Mouse (Mus musculus) heart, postnatal 0 days (tissue): ENCODE results near the gene Foxj1. TPM values are rescaled to one million over a fixed set of nuclear protein-coding genes. Genes with fewer than 3 reads are reported as not detected.

Experiments used
- ATAC-seq: fragments of 200-750 bp; cut with Nextera tagmentation; 2 replicates; pipeline ENCODE4 v1.8.0; 2017; ENCODE audit warnings: low read depth, moderate number of reproducible peaks, moderate library complexity; ENCODE audit not compliant: insufficient read depth
- DNase-seq: peaks from one replicate; pipeline ENCODE4 v3.0.0-alpha.2; 2016; ENCODE audit warnings: low spot score
- H3K27ac ChIP-seq: fragments of 300-500 bp; sonication (generic); 2 replicates; pipeline ENCODE4 v1.5.1; 2014; ENCODE audit warnings: low read depth, mild to moderate bottlenecking
- H3K27me3 ChIP-seq: fragments of 300-500 bp; sonication (generic); 2 replicates; pipeline ENCODE4 v1.6.1; 2014; ENCODE audit warnings: low read length, mixed read lengths; ENCODE audit not compliant: control insufficient read depth, insufficient read depth
- H3K36me3 ChIP-seq: fragments of 300-500 bp; sonication (generic); replicated peaks from 2 replicates; pipeline ENCODE4 v1.6.1; 2014; ENCODE audit warnings: low read length, mixed read lengths; ENCODE audit not compliant: control insufficient read depth, insufficient read depth
- H3K4me1 ChIP-seq: fragments of 300-500 bp; sonication (generic); 2 replicates; pipeline ENCODE4 v1.6.1; 2014; ENCODE audit warnings: antibody characterized with exemption; ENCODE audit not compliant: control insufficient read depth, insufficient read depth
- H3K4me2 ChIP-seq: fragments of 300-500 bp; sonication (generic); 2 replicates; pipeline ENCODE4 v1.6.1; 2014; ENCODE audit warnings: low read depth, mild to moderate bottlenecking, low read length, moderate library complexity
- H3K4me3 ChIP-seq: fragments of 300-500 bp; sonication (generic); 2 replicates; pipeline ENCODE4 v1.5.1; 2014; ENCODE audit warnings: low read depth, low read length
- H3K9ac ChIP-seq: fragments of 300-500 bp; sonication (generic); replicated peaks from 2 replicates; pipeline ENCODE4 v1.6.1; 2014; ENCODE audit warnings: low read depth, low read length, mixed read lengths
- H3K9me3 ChIP-seq: fragments of 300-500 bp; sonication (generic); replicated peaks from 2 replicates; pipeline ENCODE4 v1.6.1; 2016; ENCODE audit warnings: low read length; ENCODE audit not compliant: control insufficient read depth
- CTCF ChIP-seq: IDR thresholded peaks from 2 replicates; pipeline ENCODE4 v1.5.1; 2016; ENCODE audit warnings: antibody characterized with exemption, control low read depth, low read depth
- EP300 ChIP-seq: IDR thresholded peaks from 2 replicates; pipeline ENCODE4 v1.6.1; 2016; ENCODE audit warnings: antibody characterized with exemption, low read depth
- WGBS: fragments of 180-500 bp; shearing (Covaris S2); extraction: QIAGEN DNeasy Blood & Tissue Kit; methylation state at CpG from one replicate; pipeline ENCODE4 v1.1.7; 2014; 5-methylcytosine and 5-hydroxymethylcytosine counted together
- polyA plus RNA-seq: library from polyadenylated mRNA; unstranded; fragments of >200 nt; fragmentation: Nextera tagmentation; extraction: Ambion mirVana; gene quantifications from 2 replicates; pipeline ENCODE4 v1.2.1, GENCODE M21; 2015
- total RNA-seq: library from RNA; depleted of rRNA; stranded (reverse); fragments of >200 nt; gene quantifications from 2 replicates; pipeline ENCODE4 v1.2.3, GENCODE M21; 2014; ENCODE audit warnings: low replicate concordance

The Foxj1 gene
- total and polyA plus RNA-seq, 2 experiments from 2014 or later, result 0.04 TPM; not detected in 1

GRCm38 (mm10) chr11:116333526-116334416 is 1.4 kb downstream of the Foxj1 start:
- ATAC-seq (no peak), DNase-seq (no peak)
- Histone ChIP-seq H3K9ac (no peak overlapping the region), H3K4me2 (peak overlapping the region; percentile 97), H3K4me3 (peak overlapping the region; percentile 62), H3K4me1 (0 out of 2 replicates have a peak, but pooled peaks cover 3% of the 10 kb centered on the region), H3K9me3 (no peaks in the 10 kb centered on the region), H3K36me3 (no peaks in the 10 kb centered on the region), H3K27ac (no peak overlapping the region), H3K27me3 (peaks cover 30% of the 10 kb centered on the region)
- no peak for TF ChIP-seq CTCF
- TF ChIP-seq EP300, result no peak
- 31% methylated on average over 29 of the region's 31 CpGs for WGBS

GRCm38 (mm10) chr11:116332983-116333270 is 2.3 kb downstream of the Foxj1 start:
- Histone ChIP-seq H3K4me1 (0 out of 2 replicates have a peak, but pooled peaks cover 3% of the 10 kb centered on the region), H3K9ac (no peak overlapping the region), H3K4me3 (no peak overlapping the region), H3K4me2 (no peak overlapping the region), H3K9me3 (no peaks in the 10 kb centered on the region), H3K27me3 (peaks cover 30% of the 10 kb centered on the region), H3K27ac (no peak overlapping the region), H3K36me3 (no peaks in the 10 kb centered on the region)
- ATAC-seq, result no peak
- DNase-seq, result no peak
- 88% methylated on average over 3 of the region's 3 CpGs for WGBS
- TF ChIP-seq EP300 (no peak), CTCF (no peak)

- ATAC-seq (no peak), DNase-seq (no peak)
- TF ChIP-seq EP300 (no peak), CTCF (no peak)
- Histone ChIP-seq H3K4me1 (0 out of 2 replicates have a peak, but pooled peaks cover 3% of the 10 kb centered on the region), H3K36me3 (no peaks in the 10 kb centered on the region), H3K9me3 (no peaks in the 10 kb centered on the region), H3K4me2 (no peak overlapping the region), H3K27ac (no peak overlapping the region), H3K4me3 (no peak overlapping the region), H3K9ac (no peak overlapping the region), H3K27me3 (peaks cover 30% of the 10 kb centered on the region)
- WGBS, result 55% methylated on average over 19 of the region's 19 CpGs
These were observed 2.8 kb downstream of the Foxj1 start for GRCm38 (mm10) chr11:116332232-116332982.

GRCm38 (mm10) chr11:116330211-116330518 is 5.0 kb downstream of the Foxj1 start:
- TF ChIP-seq CTCF (no peak), EP300 (no peak)
- H3K9ac ChIP-seq, result no peak overlapping the region

GRCm38 (mm10) chr11:116329314-116330210 is 5.6 kb downstream of the Foxj1 start:
- Histone ChIP-seq H3K36me3 (no peaks in the 10 kb centered on the region), H3K4me1 (no peaks in the 10 kb centered on the region), H3K4me3 (no peak overlapping the region), H3K27ac (no peak overlapping the region), H3K27me3 (peaks cover 20% of the 10 kb centered on the region), H3K4me2 (no peak overlapping the region), H3K9me3 (no peaks in the 10 kb centered on the region), H3K9ac (no peak overlapping the region)
- 52% methylated on average over 17 of the region's 18 CpGs for WGBS
- ATAC-seq (peak; percentile 47; the same call in 1 of the 2 replicates), DNase-seq (no peak)
- TF ChIP-seq CTCF (no peak), EP300 (no peak)

More at GRCm38 (mm10) chr11:116330211-116330518, 5.0 kb downstream of the Foxj1 start:
- ATAC-seq (no peak), DNase-seq (no peak)
- no peak overlapping the region for H3K4me2 ChIP-seq
- H3K36me3 ChIP-seq, result no peaks in the 10 kb centered on the region
- H3K4me1 ChIP-seq, result 0 out of 2 replicates have a peak, but pooled peaks cover 3% of the 10 kb centered on the region
- H3K27ac ChIP-seq, result no peak overlapping the region
- no peaks in the 10 kb centered on the region for H3K9me3 ChIP-seq
- no peak overlapping the region for H3K4me3 ChIP-seq
- WGBS, result 79% methylated on average over 7 of the region's 7 CpGs
- H3K27me3 ChIP-seq, result peaks cover 26% of the 10 kb centered on the region
